Mouse (Mus musculus): ENCODE results near the gene Actc1.

DNA sequence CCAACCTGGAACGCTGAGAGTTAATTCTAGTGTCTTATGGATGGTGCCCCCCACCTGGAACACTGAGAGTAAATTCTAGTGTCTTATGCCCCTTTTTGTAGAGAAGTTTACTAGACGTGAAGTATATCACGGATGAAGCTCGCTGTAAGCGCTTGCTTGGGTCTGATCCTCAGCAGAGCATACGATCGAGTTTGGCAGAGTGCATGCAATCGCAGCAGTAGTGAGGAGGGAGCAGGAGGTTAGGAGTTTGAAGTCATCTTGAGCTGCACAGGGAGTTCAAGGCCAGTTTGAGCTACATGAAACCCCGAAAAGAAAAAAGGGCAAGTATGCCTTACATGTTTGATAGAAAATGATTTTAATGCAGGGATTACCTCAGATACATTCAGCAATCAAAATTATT lies 47.5 kb upstream of the Actc1 start:
- TF ChIP-seq CTCF (IDR thresholded peaks at IDR 0.05) (no peak), POLR2A (IDR thresholded peaks at IDR 0.05; ENCODE audit: insufficient read depth, low read depth, low read length) (no peak), EP300 (IDR thresholded peaks at IDR 0.05; ENCODE audit: insufficient read depth, low read depth, low read length) (no peak)

All from heart, adult 2 months (tissue).